Mouse (Mus musculus) G1E (cell line): ENCODE data around the gene Cwh43.

Experiments used
- CTCF ChIP-seq: IDR thresholded peaks from 2 replicates; pipeline ENCODE4 v1.5.1; 2012; ENCODE audit warnings: low read depth, low read length, inconsistent platforms, mixed read lengths
- GATA1 ChIP-seq: IDR thresholded peaks from 2 replicates; pipeline ENCODE4 v1.6.1; 2012; ENCODE audit warnings: borderline replicate concordance, low read length, inconsistent platforms, mixed read lengths
- GATA2 ChIP-seq: IDR thresholded peaks from 2 replicates; pipeline ENCODE4 v1.6.1; 2012; ENCODE audit warnings: low read depth, low read length, inconsistent platforms, borderline replicate concordance
- TAL1 ChIP-seq: conservative IDR thresholded peaks from 2 replicates; pipeline ENCODE4 v1.6.1; 2012; ENCODE audit warnings: low read depth, low read length, inconsistent platforms, mixed read lengths

DNA sequence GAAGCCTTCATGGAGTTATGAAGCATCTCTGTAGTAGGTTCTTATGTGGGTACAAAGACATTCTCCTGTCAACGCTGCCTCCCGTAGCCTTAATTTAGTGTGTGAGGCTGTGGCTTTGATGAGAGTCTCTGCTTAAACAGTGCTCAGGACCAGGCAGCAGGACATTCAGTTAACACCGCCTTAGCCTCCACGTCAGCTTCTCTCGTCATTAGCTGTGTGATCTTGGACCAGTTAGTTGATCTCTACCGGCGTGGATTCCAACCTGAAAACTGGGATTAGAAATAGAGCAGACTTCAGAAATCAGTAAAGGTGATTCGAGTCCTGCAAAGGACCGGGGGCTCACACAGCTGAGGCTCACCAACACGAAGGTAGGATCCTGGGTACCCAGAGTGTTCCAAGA, 8.3 kb downstream of the Cwh43 start:
- TF ChIP-seq CTCF (no peak), TAL1 (no peak), GATA2 (no peak), GATA1 (no peak)
